Mouse (Mus musculus) testis, adult 2 months (tissue): ENCODE measurements around the gene Picalm.

Experiments used
- CTCF ChIP-seq: fragments of 200-500 bp; IDR thresholded peaks from 2 replicates; pipeline ENCODE4 v1.5.1; 2012; ENCODE audit warnings: low read depth, mild to moderate bottlenecking, inconsistent platforms, low read length, moderate library complexity; ENCODE audit not compliant: control insufficient read depth, insufficient read depth, insufficient replicate concordance
- POLR2A ChIP-seq: fragments of 200-500 bp; IDR thresholded peaks from 2 replicates; pipeline ENCODE4 v1.6.1; 2012; ENCODE audit warnings: low read depth, mild to moderate bottlenecking, inconsistent platforms, low read length, moderate library complexity; ENCODE audit not compliant: control insufficient read depth

DNA sequence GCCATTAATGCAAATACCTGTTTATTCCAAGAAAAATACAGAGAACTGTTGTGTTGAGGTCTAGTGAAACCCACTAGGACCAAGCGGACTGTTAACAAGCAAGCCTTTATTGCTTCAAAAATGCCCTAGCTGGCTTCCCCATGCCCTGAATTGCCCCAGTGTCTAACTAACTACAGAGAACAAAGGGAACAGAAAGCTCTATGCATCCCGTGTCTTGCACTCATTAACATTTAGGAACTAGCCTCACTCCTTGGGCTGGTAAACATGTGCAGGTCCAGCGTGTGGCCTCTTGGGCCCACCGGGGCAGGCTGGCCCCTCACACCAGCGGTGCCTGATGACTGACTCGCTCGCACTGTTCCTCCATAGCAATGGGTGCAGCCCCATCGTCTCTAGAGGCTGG lies 86.5 kb downstream of the Picalm start:
- TF ChIP-seq CTCF = no peak
- no peak for TF ChIP-seq POLR2A
